Mouse (Mus musculus) frontal cortex, postnatal 36 days (tissue): ENCODE results near the gene Dnajb6.
"Not testable (repeated sequence)": the region's sequence is repeated elsewhere in the genome, so short reads cannot be mapped to it uniquely, and the experiment has no call there.

Experiments
- DNase-seq, 2 experiments: peaks; one replicate each; pipeline ENCODE4 v3.0.0; 2022; ENCODE audit warnings: low spot score in 2 of 2

The Dnajb6 gene

GRCm38 (mm10) chr5:29759318-29759717, 23.8 kb downstream of the Dnajb6 start:
- no peak for DNase-seq

GRCm38 (mm10) chr5:29770935-29771334, 35.4 kb downstream of the Dnajb6 start:
- DNase-seq: no peak

DNA sequence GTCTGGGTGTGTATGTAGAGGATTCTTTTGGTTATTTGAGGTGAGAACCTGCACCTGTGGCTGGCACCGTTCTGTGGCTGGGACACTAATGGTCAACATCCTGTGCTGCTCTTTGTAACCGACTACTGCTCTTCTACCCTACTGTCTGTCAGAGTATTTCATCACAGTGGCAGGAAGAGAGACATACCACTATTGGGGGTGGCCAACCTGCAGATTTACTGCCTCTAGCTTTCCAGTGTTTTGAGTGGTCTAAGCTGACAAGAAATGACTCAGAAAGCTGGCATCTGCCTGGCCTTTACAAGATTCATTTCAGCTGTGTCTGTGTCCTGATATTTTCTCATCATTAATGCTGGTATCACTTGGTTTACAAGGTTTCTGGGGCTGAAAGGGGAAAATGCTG, 36.5 kb downstream of the Dnajb6 start:
- DNase-seq: no peak

- DNase-seq: no peak
These were observed 37.3 kb downstream of the Dnajb6 start for GRCm38 (mm10) chr5:29772651-29773330.

DNA sequence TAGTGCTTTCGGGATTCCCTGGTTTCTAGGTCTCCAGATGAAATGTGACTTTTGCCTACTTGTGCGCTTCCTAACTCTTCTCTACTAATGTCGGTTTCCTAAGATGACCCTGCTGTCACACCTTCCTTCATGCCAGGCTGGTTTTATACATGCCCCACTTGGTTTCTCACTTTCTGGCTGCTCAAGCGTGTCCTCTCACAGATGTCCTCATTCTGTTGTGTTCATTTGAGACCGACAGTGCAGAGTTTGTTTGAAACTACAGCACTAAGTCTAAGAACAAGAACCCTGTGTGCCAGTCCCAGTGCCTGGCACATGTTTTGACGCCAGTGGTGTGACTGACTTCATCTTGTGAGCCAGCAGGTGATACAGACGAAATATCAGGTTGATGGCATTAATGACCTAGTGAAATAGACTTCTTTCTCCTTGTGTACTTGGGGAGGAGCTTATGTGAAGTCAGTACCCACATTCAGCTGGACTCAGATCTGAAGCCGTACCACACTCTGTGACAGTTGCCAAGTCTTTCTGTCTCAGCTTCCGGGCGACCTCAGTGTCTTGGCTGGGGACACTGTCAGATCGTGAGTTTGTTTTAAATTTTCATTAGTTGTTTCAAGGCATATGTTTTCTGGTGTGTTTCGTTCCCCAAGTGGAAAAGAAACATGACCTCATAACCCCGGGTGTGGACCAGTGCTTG, 38.1 kb downstream of the Dnajb6 start:
- no peak for DNase-seq

GRCm38 (mm10) chr5:29775437-29775836, 39.9 kb downstream of the Dnajb6 start:
- peak in 1 of 2 experiments; percentile 52 for DNase-seq

DNA sequence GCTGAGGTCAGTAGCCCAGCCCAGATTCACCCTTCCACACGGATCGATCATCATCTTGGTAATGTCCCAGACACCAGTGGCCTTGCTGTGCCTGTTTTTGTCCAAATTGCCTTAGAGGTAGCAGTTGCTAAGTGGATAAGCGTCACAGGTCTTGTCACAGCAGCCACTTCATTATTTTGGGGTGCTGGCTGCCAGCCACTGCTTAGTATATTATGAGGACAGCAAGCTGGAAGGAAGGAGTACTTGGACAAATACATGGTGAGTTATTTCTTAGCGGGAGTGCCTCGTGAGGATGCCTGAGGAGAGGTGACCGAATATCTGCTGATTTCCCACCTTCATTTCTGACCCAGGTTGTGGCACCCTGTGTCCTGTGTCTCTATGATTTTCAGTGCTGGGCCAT, 42.5 kb downstream of the Dnajb6 start:
- DNase-seq: no peak

GRCm38 (mm10) chr5:29779733-29780132, 44.2 kb downstream of the Dnajb6 start:
- DNase-seq: not testable (repeated sequence)

DNA sequence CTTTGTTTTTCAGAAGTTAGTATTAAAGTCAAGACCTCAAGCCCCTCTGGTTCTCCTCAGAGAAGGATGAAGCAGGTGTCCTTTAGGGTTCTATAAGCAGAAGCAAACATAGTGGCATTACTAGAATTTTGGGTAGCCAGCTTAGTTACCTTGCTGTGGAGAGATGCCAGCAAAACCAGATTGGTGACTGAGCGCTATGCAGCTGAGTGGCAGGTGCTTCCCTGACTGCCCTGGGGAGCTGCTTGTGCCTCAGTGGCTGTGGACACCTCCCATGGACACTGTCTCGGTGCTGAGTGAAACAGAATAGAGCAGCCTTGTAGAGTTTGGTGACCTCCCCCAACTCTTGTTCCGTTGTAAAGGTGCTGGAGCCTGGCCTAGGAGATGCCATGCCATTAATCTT, 46.8 kb downstream of the Dnajb6 start:
- DNase-seq: no peak

- DNase-seq: not testable (repeated sequence)
These were observed 49.4 kb downstream of the Dnajb6 start for GRCm38 (mm10) chr5:29784906-29785305.

- DNase-seq: not testable (repeated sequence)
These were observed 50.5 kb downstream of the Dnajb6 start for GRCm38 (mm10) chr5:29785953-29786352.

- not testable (repeated sequence) for DNase-seq
These were observed 59.4 kb downstream of the Dnajb6 start for GRCm38 (mm10) chr5:29794933-29795332.

DNA sequence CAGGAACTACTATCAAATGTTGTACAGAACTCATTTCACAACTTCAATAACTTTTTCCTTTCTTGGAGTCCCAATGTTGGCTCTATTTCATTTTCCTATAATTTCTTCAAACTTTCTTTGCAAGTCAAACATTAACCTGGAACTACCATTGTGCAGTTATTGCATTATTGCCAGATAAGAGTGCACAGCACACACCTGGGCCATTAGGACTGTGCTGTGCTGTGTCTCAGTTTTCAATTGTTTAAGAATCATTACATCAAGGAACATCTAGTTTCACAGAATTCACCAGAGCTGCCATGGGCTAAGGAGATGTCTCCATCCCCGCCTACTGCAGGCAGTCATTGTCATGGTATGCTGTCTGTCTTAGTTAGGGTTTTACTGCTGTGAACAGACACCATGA, 73.5 kb downstream of the Dnajb6 start:
- DNase-seq: no peak

DNA sequence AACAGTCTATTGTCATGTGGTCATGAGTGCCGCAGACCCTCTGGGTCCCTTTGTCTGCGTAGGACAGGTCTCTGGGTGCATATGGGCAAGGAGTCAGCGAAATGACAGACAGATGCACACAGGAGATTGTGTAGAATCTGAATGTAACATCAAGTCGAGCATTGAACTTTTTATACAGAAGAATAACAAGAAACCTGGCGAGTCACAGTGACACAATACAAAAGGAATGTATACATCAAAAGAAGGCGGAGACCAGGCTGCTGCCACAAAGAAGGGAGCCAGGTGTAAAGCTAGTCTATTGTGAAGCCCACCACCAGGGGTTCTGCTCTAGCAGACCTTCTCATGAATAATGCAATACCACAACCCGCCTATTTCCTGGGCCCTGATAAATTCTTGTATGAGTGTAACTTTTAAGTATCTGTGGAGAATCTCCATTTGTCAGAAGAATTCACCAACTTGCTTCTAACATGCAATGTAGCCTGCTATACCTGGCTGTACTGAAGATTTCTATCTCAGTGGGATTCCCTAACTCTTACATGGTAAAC, 76.0 kb downstream of the Dnajb6 start:
- DNase-seq: not testable (repeated sequence)

GRCm38 (mm10) chr5:29816523-29817242, 81.2 kb downstream of the Dnajb6 start:
- no peak for DNase-seq

DNA sequence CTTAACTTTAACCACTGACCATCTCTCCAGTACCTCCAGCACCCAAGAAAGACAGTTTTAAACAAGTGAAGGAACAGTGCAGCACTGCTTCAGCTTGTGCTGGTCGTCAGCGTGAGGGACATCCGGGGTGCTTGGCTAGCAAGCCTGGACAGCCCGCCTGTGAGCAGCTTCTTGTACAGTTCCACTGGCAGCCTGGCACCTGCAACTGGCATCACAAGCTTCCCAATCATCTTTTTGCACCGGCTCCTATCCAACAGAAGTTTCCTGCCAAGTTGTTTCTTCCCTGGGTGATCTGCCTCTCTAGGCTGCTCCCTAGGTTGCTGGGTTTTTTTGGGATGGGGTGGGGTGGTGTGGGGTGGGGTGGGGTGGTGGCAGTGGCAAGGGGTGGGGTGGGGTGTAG, 81.9 kb downstream of the Dnajb6 start:
- DNase-seq: peak in 1 of 2 experiments; percentile 14

DNA sequence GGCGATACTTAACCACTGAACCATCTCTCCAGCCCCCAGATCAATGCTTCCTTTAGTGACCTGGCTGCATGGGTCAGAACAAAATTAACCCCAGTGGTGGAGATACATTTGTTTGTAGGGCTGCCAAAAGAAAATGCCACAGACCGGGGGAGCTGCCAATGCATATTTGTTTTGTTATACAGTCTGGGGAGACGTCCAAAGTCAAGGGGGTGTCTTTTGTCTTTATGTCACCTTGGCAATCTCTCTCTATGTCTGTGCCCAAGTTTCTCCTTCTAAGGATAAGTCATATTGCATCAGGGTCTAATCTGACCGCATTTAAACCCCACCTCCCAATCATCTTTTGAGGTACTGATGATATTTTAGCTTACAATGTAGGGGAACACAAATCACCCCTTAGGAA, 82.8 kb downstream of the Dnajb6 start:
- no peak for DNase-seq

- DNase-seq: peak; percentile 6 to 54
These were observed 89.3 kb downstream of the Dnajb6 start for GRCm38 (mm10) chr5:29824796-29825195.

DNA sequence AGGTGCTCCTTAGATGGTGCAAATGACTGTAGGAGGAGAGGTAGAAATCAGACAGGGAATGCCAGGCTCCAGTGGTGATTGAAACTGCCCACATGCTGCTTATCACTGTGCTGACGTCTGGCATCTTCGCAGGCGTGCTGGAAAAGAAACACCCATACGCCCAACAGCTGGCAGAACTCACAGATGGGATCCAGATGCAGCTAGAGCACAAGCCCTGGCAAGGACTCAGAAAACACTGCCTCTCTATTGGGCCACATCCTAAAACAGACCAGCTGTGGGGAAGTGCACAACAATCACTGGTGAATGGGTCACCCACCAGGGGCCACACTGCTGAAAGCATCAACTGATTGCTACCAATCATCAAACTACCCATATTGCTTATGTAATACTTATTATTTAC, 91.3 kb downstream of the Dnajb6 start:
- DNase-seq: no peak

DNA sequence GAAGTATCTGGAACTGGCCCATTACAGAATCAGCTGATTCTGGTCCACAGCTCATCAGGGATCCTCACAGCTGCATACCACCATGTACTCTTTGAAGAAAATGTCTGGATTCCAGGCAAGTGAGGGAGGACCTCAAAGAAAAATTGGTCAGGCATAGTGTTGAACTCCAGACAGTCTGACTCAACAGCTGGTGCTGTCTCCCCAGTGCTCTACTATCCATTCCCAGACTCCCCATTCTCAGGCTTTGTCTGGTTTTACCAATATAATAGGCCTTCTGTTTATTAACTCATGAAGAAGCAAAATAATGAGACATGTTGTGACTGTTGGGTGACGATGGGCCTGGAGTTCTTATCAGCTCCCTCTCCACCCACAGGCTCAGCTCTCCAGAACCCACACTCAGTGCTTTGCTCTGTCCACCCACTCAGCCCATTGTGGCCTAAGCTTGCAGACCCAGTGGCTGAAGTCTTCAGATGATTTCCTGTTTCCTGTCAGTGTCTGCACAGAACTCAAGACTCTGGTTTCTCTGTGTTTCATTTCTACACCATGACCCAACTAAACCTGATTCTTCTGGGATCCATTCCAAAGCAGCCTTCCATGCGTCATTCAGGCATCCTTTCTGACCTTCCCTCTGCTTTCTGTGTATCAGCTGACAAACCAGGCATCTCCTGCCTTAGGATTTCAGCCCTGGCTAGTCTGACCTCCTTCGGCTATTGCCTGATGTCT, 107.1 kb downstream of the Dnajb6 start:
- DNase-seq: no peak

GRCm38 (mm10) chr5:29845038-29845437, 109.5 kb downstream of the Dnajb6 start:
- no peak for DNase-seq

GRCm38 (mm10) chr5:29847494-29847893, 112.0 kb downstream of the Dnajb6 start:
- DNase-seq: no peak
